Mouse (Mus musculus): ENCODE data around the gene Ccdc162.

GRCm38 (mm10) chr10:41678746-41679360, 37.6 kb downstream of the Ccdc162 start:
- TF ChIP-seq CTCF (conservative IDR thresholded peaks at IDR 0.05; ENCODE audit: low read length) (peak; percentile 38), POU5F1 (IDR thresholded peaks at IDR 0.05; ENCODE audit: borderline replicate concordance, low read length) (no peak), NANOG (IDR thresholded peaks at IDR 0.05; ENCODE audit: borderline replicate concordance, low read length) (no peak)
